Mouse (Mus musculus): ENCODE measurements at regions not wholly inside any gene's neighbourhood (a gene's known extent, or its start where the extent isn't known, plus 50 kb on each side); places are given as distances from the start of the nearest gene placed in this dataset.

GRCm38 (mm10) chr4:131558513-131558912 lies 279.6 kb downstream of the Ptpru start:
- TF ChIP-seq CTCF (IDR thresholded peaks at IDR 0.05; ENCODE audit: insufficient read depth, low read depth, low read length) (no peak), POLR2A (IDR thresholded peaks at IDR 0.05; ENCODE audit: insufficient read depth, low read depth, low read length) (no peak)
